Mouse (Mus musculus): ENCODE results near the gene Tgfbrap1.

DNA sequence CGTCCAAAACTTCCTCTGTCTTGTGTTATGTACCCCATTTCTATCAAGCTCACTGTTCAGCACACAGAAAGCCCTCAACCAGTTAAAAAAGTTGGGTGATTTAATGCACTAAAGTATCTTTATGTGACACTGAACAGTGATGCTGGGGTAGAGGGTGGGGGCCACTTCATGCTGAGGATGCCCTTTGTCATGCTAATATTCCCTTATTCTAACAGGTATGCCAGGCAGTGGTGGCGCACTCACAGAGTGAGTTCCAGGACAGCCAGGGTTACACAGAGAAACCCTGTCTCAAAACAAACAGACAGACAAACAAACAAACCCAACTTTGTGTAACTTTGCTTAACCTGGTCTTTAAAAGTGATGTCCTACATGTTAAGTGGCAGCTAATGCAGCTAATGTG lies 4.2 kb downstream of the Tgfbrap1 start:
- TF ChIP-seq POLR2AphosphoS2 (IDR thresholded peaks at IDR 0.05; ENCODE audit: low read depth, low read length) = no peak
- no peak for TF ChIP-seq TBP (conservative IDR thresholded peaks at IDR 0.05; ENCODE audit: low read depth, low read length)
- TF ChIP-seq POLR2A (IDR thresholded peaks at IDR 0.05; ENCODE audit: low read depth, low read length) = no peak
- no peak for TF ChIP-seq CTCF (conservative IDR thresholded peaks at IDR 0.05 in 1 of 2, IDR thresholded peaks at IDR 0.05 in 1 of 2; ENCODE audit: low read depth in 2 of 2, low read length in 2 of 2)
- no peak for TF ChIP-seq EP300 (IDR thresholded peaks at IDR 0.05; ENCODE audit: low read length)
